Mouse (Mus musculus) spleen, adult 18-20 months (tissue): ENCODE results near the gene Fyco1.

Experiments used
- DNase-seq, 2 experiments: peaks; one replicate each; pipeline ENCODE4 v3.0.0; 2022; ENCODE audit warnings: mixed read lengths in 2 of 2

Gene Fyco1

GRCm38 (mm10) chr9:123851713-123852448, at the start of gene Fyco1:
Gene Fyco1 (minus strand): TSS chr9:123851899.
- peak; percentile 88 to 90 for DNase-seq

DNA sequence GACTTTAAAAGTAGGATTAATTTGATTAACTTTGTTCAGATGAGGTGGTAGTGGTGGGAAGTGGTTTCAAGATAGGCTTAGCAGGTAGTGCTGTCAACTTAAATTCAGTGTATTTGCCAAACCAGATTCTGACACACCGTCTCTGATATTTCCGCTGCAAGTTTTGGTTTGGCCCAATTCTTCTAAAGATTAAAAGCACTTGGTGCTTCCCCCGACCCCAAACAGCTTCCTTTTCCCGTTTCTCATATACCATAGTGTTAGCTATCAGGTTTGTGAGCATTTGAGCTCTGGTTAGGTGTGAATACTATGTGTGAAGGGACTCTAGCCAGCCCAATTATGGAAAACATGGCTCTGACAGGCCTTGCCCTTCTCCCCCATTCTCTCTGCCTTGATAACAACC, 20.4 kb upstream of the Fyco1 start:
- DNase-seq, result no peak

DNA sequence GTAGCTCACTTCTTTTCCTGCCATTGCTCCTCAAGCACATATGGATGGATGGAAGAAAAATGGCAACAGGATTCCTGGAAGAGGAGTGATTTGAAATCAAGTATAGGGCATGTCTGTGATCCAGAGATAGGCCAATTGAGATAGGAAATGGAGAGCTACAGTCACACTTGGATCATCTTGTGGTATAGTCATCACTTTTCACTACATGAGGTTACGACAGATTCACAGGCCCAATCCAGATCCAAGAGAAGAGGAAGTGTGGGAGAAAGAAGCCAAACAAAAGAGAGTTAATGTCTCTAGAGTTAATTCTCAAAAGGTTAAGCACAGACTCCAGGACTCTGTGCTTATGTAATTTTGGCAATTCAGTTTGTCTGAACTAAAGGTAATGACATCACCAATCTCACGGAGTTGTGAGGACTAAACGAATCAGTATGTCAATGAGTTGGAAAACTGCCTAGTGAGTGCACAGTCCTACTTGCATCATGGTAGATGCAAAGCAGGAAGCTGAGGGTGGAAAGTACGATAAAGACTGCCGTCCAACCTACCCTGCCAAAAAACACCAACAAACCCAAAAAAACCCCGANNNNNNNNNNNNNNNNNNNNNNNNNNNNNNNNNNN, 17.6 kb upstream of the Fyco1 start:
- DNase-seq, result no peak

DNA sequence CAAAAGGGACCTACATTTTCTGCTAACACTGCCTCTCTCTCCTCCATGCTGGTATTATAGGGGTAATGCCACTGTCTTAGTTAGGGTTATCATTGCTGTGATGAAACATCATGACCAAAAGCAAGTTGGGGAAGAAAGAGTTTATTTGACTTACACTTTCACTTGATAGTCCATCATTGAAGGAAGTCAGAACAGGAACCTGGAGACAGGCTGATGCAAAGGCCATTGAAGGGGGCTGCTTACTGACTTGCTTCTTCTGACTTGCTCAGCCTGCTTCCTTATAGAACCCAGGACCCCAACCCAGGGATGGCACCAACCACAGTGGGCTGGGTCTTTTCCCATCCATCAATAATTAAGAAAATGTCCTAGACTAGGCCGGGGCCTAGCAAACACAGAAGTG, 11.9 kb upstream of the Fyco1 start:
- no peak for DNase-seq

- no peak for DNase-seq
Observed at GRCm38 (mm10) chr9:123862895-123863616, 11.4 kb upstream of the Fyco1 start.

- no peak for DNase-seq
Observed at GRCm38 (mm10) chr9:123861929-123862328, 10.2 kb upstream of the Fyco1 start, which contains the start of gene Xcr1. Gene Xcr1 (minus strand): TSS chr9:123862029.

- DNase-seq, result no peak
Observed at GRCm38 (mm10) chr9:123856836-123857235, 5.1 kb upstream of the Fyco1 start.

GRCm38 (mm10) chr9:123852449-123853390, 1.0 kb upstream of the Fyco1 start:
- no peak for DNase-seq

- DNase-seq, result peak; percentile 84
Observed at GRCm38 (mm10) chr9:123851062-123851712, 512 bp downstream of the Fyco1 start.

- DNase-seq, result peak in 1 of 2 experiments; percentile 26
Observed at GRCm38 (mm10) chr9:123850705-123851061, 1.0 kb downstream of the Fyco1 start.

DNA sequence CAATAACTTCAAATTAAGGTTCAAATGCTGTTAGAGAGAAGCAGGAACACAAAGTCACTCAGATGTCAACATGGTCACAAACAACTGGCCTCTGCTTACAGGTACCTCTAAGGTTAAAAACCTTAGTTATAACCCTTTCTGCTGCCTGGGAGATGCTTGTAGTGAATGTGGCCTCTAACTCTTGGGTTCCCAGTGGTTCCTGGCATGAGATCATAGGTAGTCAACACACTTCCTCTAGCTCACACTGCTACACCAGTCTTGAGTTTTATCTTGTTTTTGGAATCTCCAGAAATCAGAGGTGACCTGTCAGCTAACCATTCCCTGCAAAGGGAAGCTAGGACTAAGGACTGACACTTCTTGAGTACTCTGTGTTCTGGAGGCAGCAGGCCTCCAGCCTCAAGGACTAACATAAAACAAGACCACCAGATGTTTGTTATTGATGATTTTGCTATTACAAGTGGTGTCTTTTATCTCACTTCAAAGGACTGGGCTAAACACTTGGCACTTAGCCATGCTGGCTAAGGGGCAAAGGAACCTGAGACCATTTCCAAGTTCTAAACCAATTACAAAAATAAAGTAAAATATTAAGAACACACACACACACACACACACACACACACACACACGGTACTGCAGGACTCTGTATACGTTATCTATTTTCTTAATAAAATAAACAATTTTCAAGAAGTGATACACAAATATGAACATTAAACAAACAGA, 1.6 kb downstream of the Fyco1 start:
- DNase-seq, result no peak

DNA sequence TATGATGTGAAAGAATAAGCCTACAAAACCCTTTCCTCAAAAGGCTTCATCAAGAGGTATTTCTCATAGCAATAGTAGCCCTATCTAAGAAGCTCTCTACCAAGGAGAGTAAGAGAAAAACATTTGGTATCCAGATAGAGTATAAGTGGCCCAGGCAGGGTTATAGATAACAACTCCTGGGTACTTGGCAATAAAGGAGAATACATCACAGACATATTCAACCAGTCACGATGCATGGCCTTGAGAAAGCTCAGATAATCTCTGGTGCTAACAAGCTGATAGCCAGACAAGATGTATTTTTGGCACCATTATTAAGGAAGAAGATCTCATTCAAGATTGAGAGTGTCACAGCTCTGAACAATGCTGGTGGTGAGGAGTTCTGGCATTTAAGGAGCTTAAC, 5.2 kb downstream of the Fyco1 start:
- no peak for DNase-seq

- DNase-seq, result no peak
Observed at GRCm38 (mm10) chr9:123845120-123845519, 6.6 kb downstream of the Fyco1 start.

GRCm38 (mm10) chr9:123844468-123844867, 7.2 kb downstream of the Fyco1 start:
- no peak for DNase-seq

- no peak for DNase-seq
Observed at GRCm38 (mm10) chr9:123840243-123840642, 11.5 kb downstream of the Fyco1 start.

DNA sequence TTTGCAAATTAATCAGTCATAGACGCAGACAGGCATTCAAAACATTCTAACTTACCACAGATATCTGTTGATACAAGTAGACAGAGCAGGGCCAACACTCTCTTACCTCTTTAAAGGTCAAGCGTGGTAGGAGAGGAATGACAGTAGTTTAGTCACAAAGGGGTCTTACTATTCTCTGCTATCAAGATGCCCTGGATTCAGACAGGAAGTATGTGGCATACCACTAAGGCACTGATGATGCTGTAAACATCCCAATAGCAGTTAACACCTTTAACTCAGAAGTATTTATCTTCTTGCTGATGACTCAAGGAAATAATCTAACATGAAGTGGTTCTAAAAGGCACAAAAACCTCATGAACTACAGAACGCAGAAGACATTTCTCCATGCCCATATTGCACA, 15.8 kb downstream of the Fyco1 start:
- no peak for DNase-seq

DNA sequence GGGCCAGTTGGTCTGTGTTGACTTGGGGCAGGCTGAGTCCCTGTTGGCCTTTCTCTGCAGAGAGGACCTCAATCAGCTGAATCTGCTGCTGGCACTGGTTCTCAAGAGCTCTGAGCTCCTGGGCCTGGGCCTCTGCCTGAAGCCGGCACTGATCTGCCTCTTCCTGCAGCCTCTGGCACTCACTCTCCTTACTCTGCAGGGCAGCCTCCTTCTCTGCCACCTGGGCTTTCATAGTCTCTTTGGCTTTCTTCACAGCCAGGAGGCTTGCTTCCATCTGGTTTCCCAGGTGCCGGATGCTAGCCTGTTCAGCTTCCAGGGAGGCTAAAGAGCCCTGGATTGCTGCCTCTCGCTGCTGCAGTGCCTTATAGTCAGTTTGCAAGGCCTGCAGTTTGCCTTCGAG, 22.8 kb downstream of the Fyco1 start:
- no peak for DNase-seq

- DNase-seq, result no peak
Observed at GRCm38 (mm10) chr9:123826631-123827030, 25.1 kb downstream of the Fyco1 start.

- no peak for DNase-seq
Observed at GRCm38 (mm10) chr9:123818601-123819000, 33.1 kb downstream of the Fyco1 start.

DNA sequence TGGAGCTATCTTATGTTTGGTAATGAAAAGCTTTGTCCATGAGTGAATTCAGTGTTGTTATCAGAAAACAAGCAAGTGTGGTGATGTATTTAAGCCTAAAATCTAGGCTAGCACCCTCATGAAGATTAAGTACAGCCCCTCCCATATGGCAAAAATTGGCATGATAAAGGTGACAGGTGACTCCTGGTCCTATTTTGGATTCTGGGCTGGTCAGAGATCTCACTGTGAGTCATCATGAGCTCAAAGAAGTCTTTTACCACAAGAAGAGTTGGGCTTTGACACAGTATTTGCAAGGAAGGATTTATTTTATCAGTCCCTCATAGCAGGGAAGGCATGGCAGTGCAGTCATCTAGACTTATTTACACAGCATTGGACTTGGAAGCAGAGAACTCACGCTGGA, 35.7 kb downstream of the Fyco1 start:
- DNase-seq, result no peak

DNA sequence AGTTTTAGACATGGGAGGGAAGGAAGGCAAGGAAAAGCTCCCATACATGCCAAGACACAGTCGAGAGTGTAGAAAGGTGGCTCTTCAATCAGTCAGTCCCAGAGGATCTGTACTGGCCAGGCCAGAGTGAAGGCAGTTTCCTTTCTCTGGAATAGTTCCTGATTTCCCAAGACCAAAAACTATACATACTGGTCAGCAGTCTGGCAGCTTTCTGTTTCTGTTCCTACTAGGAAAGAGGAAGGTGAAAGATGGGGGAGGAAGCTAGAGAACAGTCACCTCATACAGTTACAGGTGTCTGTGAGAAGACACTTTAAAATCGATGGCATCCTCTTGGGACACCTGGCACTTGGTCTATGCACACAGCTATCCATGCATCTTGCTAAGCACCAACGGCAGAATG, 36.3 kb downstream of the Fyco1 start:
- DNase-seq, result no peak

DNA sequence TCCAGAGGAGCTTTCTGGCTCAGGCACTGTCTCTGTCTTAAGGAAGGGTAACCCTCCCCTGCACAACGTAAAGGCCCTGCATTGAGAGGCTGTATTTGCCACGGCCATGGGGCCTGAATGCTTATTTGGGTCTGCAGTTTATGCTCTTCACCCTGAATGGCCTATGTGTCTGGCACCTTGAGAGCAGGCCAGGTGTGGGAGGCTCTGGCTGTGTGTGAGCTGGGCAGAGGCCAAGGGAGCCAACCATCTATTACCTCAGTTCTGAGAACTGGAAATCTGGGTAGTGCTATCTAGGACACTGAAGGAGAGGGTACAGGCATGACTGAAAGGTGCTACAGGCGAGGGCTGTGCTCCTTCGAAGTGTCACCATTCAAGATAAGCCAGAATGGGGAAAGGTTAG, 36.9 kb downstream of the Fyco1 start:
- no peak for DNase-seq
